Mouse (Mus musculus) urinary bladder, postnatal 10 days (tissue): Measurements from ENCODE around the gene Magi1.

Experiments used
- DNase-seq: peaks from one replicate; pipeline ENCODE4 v3.0.0; 2022; ENCODE audit warnings: low spot score

Gene Magi1

GRCm38 (mm10) chr6:93819282-93819681, 464.4 kb downstream of the Magi1 start:
- DNase-seq, result no peak

- DNase-seq, result no peak
These were observed 465.2 kb downstream of the Magi1 start for GRCm38 (mm10) chr6:93818494-93818893.

GRCm38 (mm10) chr6:93805407-93805936, 478.2 kb downstream of the Magi1 start:
- no peak for DNase-seq

- DNase-seq, result no peak
These were observed 481.3 kb downstream of the Magi1 start for GRCm38 (mm10) chr6:93802390-93802789.

GRCm38 (mm10) chr6:93800465-93800864, 483.3 kb downstream of the Magi1 start:
- no peak for DNase-seq

GRCm38 (mm10) chr6:93792309-93793215, 491.2 kb downstream of the Magi1 start:
- no peak for DNase-seq

GRCm38 (mm10) chr6:93789721-93790120, 494.0 kb downstream of the Magi1 start:
- DNase-seq, result no peak

GRCm38 (mm10) chr6:93787042-93787441, 496.7 kb downstream of the Magi1 start:
- no peak for DNase-seq

GRCm38 (mm10) chr6:93786220-93786619, 497.5 kb downstream of the Magi1 start:
- DNase-seq, result no peak

GRCm38 (mm10) chr6:93771081-93771480, 512.6 kb downstream of the Magi1 start:
- no peak for DNase-seq

GRCm38 (mm10) chr6:93770283-93771025, 513.3 kb downstream of the Magi1 start:
- DNase-seq, result no peak

GRCm38 (mm10) chr6:93758114-93758513, 525.6 kb downstream of the Magi1 start:
- no peak for DNase-seq

GRCm38 (mm10) chr6:93757353-93758087, 526.2 kb downstream of the Magi1 start:
- peak; percentile 17 for DNase-seq

- DNase-seq, result no peak
These were observed 540.6 kb downstream of the Magi1 start for GRCm38 (mm10) chr6:93743145-93743544.

GRCm38 (mm10) chr6:93739786-93740185, 543.9 kb downstream of the Magi1 start:
- no peak for DNase-seq

- DNase-seq, result no peak
These were observed 546.6 kb downstream of the Magi1 start for GRCm38 (mm10) chr6:93737083-93737482.

- DNase-seq, result no peak
These were observed 547.6 kb downstream of the Magi1 start for GRCm38 (mm10) chr6:93736071-93736470.

- no peak for DNase-seq
These were observed 549.9 kb downstream of the Magi1 start for GRCm38 (mm10) chr6:93733800-93734199.

- DNase-seq, result no peak
These were observed 554.0 kb downstream of the Magi1 start for GRCm38 (mm10) chr6:93729702-93730101.

- DNase-seq, result no peak
These were observed 554.9 kb downstream of the Magi1 start for GRCm38 (mm10) chr6:93728791-93729190.

- no peak for DNase-seq
These were observed 556.0 kb downstream of the Magi1 start for GRCm38 (mm10) chr6:93727630-93728178.
